Mouse (Mus musculus) cerebellum, adult 2 months (tissue): ENCODE data around the gene Acan. TPM values are rescaled to one million over a fixed set of nuclear protein-coding genes. Genes with fewer than 3 reads are reported as not detected.

Experiments used
- DNase-seq, 2 experiments: peaks; one replicate each; pipeline ENCODE4 v3.0.0; 2021
- H3K27ac ChIP-seq: fragments of 200-500 bp; 2 replicates; pipeline ENCODE4 v1.5.1; 2012; ENCODE audit warnings: low read length, control low read depth, inconsistent platforms; ENCODE audit not compliant: insufficient read depth
- H3K27me3 ChIP-seq: fragments of 200-500 bp; 2 replicates; pipeline ENCODE4 v1.6.1; 2012; ENCODE audit warnings: inconsistent platforms, mild to moderate bottlenecking, low read length, moderate library complexity; ENCODE audit not compliant: control insufficient read depth, insufficient read depth
- H3K4me1 ChIP-seq: fragments of 200-500 bp; 2 replicates; pipeline ENCODE4 v1.6.1; 2011; ENCODE audit warnings: low read length; ENCODE audit not compliant: control insufficient read depth, insufficient read depth
- H3K4me3 ChIP-seq: fragments of 200-500 bp; replicated peaks from 2 replicates; pipeline ENCODE3; 2011; ENCODE audit warnings: mild to moderate bottlenecking, low read depth, low read length, control low read depth; ENCODE audit not compliant: insufficient read depth
- CTCF ChIP-seq: fragments of 200-500 bp; IDR thresholded peaks from 2 replicates; pipeline ENCODE4 v1.5.1; 2011; ENCODE audit warnings: low read depth, mild to moderate bottlenecking, control low read depth, low read length, moderate library complexity, borderline replicate concordance; ENCODE audit not compliant: insufficient read depth
- POLR2A ChIP-seq: fragments of 200-500 bp; IDR thresholded peaks from 2 replicates; pipeline ENCODE4 v1.6.1; 2011; ENCODE audit warnings: low read length, control low read depth, borderline replicate concordance; ENCODE audit not compliant: insufficient read depth
- WGBS: fragments of 180-500 bp; shearing (Covaris S2); methylation state at CpG from one replicate; pipeline ENCODE4 v1.1.7; 2018; 5-methylcytosine and 5-hydroxymethylcytosine counted together
- polyA plus RNA-seq: library from polyadenylated mRNA; depleted of rRNA; stranded (reverse); fragments of >200 nt; gene quantifications from 2 replicates; pipeline ENCODE4 v1.2.3, GENCODE M21; 2012; rRNA removed

The Acan gene
- polyA plus RNA-seq: 3.3 and 5.6 TPM in 2 replicates

DNA sequence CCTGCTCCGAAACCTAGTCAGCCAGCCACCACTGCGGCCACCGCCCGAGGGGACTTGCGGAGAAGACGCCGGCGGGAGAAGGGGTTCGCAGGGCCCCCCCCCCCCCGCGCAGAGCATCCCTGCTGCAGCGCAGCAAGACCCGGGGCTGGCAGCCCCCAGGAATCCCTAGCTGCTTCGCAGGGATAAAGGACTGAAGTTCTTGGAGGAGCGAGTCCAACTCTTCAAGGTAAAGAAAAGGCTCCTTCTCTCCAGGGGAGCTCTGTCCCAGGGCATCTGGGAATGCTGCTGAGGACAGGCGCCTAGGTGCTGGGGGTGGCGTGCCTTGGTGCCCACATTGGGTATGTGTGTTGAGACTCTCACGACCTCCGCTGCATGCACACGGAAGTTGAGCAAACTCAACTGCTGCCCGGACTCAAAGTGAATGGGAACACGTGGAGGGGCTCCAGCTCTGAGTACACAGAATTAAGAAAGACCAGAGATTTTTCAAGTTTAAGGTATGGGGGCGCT lies at the start of gene Acan:
Gene Acan, plus strand, starts transcription at position 101 of the 507 bp plus-strand sequence.
- no peaks in the 10 kb centered on the region for H3K4me1 ChIP-seq
- TF ChIP-seq POLR2A (no peak), CTCF (no peak)
- H3K27me3 ChIP-seq: no peaks in the 10 kb centered on the region; the same call in 1 of the 2 replicates
- H3K4me3 ChIP-seq: no peak within 1 kb of the TSS
- no peak for DNase-seq
- no peak within 1 kb of the TSS for H3K27ac ChIP-seq
- WGBS: 2% methylated on average over 22 of the region's 23 CpGs

DNA sequence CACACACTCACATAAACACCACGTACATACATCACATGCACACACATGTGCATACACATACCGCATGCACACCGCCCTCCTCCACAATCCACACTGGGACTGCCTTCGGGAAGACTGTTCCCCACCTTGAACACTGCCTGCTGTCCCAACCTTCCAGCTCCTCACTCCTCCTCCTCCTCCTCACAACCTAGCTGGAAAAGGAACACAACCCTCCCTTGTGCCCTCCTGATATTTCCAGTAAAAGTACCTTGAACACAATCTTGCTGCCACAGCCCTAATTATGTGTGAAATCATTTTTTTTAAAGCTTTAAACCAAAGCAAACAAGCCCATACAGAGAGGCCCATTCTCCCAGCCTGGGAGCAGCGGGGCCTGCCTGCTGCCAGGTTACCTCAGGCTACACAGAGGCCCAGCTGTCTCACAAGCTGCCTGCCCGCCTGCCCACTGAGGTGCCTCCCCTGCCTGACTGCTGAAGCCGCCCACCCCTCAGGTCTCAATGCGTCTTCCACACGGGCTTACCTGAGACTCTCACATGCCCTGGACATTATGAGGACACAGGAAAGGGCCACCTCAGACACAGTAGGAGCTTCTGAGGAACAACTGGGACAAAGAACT lies 31.9 kb upstream of the Acan start:
- 47% methylated on average over 9 of the region's 9 CpGs for WGBS
- H3K27me3 ChIP-seq: no peaks in the 10 kb centered on the region; the same call in 1 of the 2 replicates
- no peak for TF ChIP-seq POLR2A
- no peak for TF ChIP-seq CTCF
- H3K4me3 ChIP-seq: no peak overlapping the region
- no peak for DNase-seq
- H3K4me1 ChIP-seq: no peaks in the 10 kb centered on the region
- H3K27ac ChIP-seq: no peak overlapping the region

DNA sequence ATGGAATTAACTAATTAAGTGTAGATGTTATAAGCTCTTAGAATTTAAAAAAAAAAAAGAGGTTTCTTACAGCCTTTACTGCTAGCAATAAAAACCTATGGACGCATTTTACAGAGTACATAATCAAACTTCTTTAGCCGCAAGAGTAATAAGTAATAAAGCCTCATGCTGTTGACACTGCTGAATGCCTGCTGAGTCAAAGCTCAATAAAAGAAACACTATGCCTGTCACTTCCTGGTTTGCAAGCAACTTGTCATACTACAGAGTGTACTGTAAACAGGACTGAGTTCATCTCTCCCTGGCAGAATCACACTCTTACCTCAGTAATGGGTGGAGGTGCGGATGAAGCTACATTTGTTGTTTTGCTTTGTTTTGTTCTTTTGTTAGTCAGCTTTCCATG lies 24.1 kb upstream of the Acan start:
- Histone ChIP-seq H3K4me3 (no peak overlapping the region), H3K27me3 (no peaks in the 10 kb centered on the region; the same call in 1 of the 2 replicates), H3K4me1 (no peaks in the 10 kb centered on the region), H3K27ac (no peak overlapping the region)
- DNase-seq: no peak
- no peak for TF ChIP-seq POLR2A
- WGBS: 93% methylated on average over 3 of the region's 3 CpGs

DNA sequence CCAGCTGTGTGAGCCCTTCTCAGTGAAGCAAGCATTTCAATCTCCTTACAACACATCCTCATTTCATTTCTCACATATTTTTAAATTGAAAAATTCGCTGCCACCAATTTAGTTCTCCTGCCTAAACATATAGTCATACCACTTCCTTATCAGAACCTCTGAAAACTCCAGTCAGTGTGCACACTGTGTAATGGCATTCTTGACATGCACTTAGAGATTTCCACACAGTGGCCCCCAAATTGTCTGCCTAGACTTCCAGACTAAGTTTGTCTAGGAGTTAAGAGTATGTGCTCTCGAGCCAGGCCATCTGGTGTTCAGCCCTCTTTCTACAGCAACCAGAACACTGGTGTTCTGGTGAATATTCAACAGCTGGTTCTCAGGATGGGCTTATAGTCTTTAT lies 19.5 kb upstream of the Acan start:
- no peaks in the 10 kb centered on the region for H3K4me1 ChIP-seq
- TF ChIP-seq CTCF: no peak
- no peak for TF ChIP-seq POLR2A
- H3K27me3 ChIP-seq: no peaks in the 10 kb centered on the region; the same call in 1 of the 2 replicates
- no peak for DNase-seq
- 73% methylated on average over 2 of the region's 2 CpGs for WGBS
- no peak overlapping the region for H3K4me3 ChIP-seq
- no peak overlapping the region for H3K27ac ChIP-seq

DNA sequence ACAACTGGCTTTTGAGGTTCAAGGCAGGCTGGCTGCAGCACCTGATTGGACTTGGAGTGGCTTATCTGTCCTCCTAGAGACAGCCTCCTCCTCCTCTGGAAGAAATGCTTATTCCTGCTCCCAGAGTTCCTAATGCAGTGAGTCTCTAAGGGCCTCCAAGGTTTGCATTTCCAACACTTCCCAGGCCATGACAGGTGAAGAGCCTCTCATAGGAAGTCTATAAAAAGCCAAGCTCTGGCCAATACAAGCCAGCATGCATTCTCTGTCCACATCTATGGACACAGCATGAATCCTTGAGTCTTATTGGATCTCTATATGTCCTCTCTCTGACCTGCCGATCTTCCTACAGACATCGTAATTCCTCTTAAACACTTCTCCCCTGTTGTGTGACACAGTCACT lies 18.8 kb upstream of the Acan start:
- no peak for DNase-seq
- no peak for TF ChIP-seq CTCF
- TF ChIP-seq POLR2A: no peak
- WGBS: 77% methylated on average over 2 of the region's 2 CpGs
- Histone ChIP-seq H3K4me1 (no peaks in the 10 kb centered on the region), H3K27ac (no peak overlapping the region), H3K27me3 (no peaks in the 10 kb centered on the region; the same call in 1 of the 2 replicates), H3K4me3 (no peak overlapping the region)

DNA sequence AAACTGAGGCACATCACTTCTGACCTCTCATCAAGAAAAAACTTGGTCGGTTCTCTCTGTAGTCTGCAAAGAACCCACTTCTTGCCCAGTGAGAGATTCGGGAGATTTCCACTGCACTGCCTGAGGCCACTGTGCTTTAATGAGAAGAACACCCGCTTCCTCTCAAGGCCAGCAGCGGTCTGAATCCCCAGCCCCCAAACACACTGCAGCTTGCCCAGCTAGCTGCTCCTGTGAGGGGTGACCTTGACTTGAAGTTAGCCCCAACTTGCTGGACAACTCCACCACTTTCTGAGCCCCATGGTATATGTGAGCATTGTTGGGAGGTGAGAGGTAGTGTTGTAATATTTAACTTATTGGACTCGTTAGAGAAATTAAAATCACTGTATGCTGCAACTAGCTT lies 1.2 kb upstream of the Acan start:
- H3K27ac ChIP-seq: no peak overlapping the region
- H3K4me1 ChIP-seq: no peaks in the 10 kb centered on the region
- TF ChIP-seq POLR2A: no peak
- TF ChIP-seq CTCF: no peak
- H3K4me3 ChIP-seq: no peak overlapping the region
- no peaks in the 10 kb centered on the region; the same call in 1 of the 2 replicates for H3K27me3 ChIP-seq
- 37% methylated on average over 5 of the region's 5 CpGs for WGBS
- DNase-seq: no peak

DNA sequence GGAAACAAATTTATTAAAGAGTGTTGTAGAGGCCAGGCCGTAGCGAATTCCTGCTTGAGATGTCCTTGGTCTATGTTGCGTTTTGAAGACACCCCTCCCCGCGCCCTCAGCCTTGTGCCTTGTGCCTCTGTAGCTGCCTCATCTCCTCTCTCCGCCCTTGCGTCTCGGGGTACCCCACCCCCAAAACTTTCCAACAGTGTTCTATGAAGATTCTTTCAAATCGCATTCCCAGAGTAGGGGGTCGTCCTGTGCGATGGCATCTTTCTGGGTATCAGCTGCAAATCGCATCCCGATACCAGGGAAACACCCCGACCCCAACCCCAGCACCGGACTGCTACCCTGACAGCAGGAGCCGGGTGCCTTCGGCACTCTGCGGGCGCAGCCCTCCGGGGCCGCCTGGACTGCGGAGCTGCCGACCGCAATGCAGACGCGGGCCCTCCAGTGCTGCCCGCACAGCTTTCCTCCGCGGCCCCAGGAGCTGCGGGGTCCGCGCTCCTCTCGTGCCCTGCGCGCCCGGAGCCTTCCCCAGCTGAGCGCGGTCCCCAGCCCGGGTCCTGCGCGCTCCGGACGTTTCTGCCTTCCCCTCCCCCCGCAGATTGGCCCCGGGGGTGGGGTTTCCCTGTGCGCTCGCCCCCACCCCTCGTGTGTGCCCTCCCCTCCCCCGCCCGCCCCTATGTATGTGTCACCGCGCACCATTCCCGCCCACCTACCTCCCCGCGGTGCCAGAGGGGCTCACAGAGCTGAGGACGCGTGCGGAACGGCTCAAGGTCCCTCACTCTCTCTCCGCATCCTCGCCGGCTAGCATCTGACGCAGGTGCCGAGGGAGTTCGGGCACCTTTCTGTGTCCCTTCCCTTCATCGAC lies 531 bp upstream of the Acan start:
- no peak overlapping the region for H3K27ac ChIP-seq
- DNase-seq: no peak
- no peak for TF ChIP-seq CTCF
- TF ChIP-seq POLR2A: no peak
- WGBS: 2% methylated on average over 61 of the region's 66 CpGs
- H3K4me1 ChIP-seq: no peaks in the 10 kb centered on the region
- no peaks in the 10 kb centered on the region; the same call in 1 of the 2 replicates for H3K27me3 ChIP-seq
- H3K4me3 ChIP-seq: no peak overlapping the region
